Mouse (Mus musculus) ovary, postnatal 10 days (tissue): ENCODE data around the gene Glrx2.
"Not testable (repeated sequence)": the region's sequence is repeated elsewhere in the genome, so short reads cannot be mapped to it uniquely, and the experiment has no call there.

ENCODE experiments used
- DNase-seq: peaks from one replicate; pipeline ENCODE4 v3.0.0; 2022; ENCODE audit warnings: low spot score

Gene Glrx2

DNA sequence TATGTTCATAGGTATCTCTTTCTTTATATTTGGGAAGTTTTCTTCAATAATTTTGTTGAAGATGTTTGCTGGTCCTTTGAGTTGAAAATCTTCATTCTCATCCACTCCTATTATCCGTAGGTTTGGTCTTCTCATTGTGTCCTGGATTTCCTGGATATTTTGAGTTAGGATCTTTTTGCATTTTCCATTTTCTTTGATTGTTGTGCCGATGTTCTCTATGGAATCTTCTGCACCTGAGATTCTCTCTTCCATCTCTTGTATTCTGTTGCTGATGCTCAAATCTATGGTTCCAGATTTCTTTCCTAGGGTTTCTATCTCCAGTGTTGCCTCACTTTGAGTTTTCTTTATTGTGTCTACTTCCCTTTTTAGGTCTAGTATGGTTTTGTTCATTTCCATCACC, at the start of gene Glrx2:
Gene Glrx2, plus strand, starts transcription at position 301 of the 400 bp plus-strand sequence.
- not testable (repeated sequence) for DNase-seq

DNA sequence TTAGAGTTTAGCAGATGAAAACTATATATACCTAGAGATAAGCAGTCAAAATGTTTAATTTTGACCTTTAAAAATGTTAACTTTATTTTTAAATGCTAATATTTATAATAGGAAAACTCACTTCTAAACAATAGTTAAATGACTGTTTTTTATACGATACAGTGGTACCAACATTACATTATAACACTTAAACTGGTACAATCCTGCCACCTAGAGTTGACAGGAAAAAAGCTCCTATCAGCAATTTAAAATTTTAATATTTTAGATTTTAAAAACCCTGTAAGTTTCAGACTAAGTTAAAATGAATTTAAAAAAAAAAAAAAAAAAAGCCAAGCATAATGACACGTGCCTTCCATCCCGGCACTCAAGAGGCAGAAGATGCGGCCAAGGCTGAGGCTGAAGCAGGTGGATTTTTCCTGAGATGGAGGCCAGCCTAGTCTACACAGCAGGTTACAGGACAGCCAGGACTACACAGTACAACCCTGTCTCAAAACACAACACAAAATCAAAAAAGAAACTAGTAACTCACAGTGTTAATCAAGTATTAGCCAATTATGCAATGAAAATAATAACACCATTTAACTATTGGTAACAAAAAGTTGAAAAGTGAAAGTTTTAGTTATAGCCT, 40.3 kb upstream of the Glrx2 start:
- DNase-seq, result no peak

DNA sequence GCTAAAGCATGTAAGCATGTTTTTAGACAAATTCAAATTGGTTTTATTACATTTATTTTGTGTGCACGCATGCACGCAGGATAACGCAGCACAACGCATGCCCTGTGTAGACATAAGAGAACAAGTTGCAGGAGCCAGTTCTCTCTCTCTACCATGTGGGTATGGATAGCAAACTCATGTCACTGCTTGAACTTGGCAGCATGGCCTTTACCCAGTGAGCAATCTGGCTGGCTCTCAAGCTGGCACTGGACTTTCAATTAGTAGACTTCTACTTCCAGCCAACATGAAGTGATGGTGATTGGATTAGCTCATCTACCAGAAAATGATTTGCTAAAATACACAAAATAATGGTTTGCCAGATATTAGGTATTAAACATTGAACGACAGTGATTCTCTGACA, 35.0 kb upstream of the Glrx2 start:
- no peak for DNase-seq

DNA sequence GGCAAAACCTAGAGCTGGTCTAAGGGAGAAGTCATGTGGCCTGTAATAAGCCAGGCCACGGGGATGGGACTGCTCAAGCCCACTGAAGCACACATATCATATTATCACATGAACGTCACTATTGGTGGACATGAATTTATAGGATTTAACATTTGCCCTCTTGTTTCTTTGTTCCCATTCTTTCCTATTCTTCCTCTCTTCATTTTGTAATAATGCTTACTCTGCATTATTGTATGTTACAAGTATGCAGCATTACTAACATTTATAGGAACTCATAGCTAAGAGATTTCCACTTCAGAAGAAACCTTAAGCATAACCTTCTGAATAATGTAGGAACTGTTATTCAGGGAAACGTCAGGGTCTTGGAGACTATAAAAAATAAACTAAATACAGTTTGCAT, 31.3 kb upstream of the Glrx2 start:
- no peak for DNase-seq

DNA sequence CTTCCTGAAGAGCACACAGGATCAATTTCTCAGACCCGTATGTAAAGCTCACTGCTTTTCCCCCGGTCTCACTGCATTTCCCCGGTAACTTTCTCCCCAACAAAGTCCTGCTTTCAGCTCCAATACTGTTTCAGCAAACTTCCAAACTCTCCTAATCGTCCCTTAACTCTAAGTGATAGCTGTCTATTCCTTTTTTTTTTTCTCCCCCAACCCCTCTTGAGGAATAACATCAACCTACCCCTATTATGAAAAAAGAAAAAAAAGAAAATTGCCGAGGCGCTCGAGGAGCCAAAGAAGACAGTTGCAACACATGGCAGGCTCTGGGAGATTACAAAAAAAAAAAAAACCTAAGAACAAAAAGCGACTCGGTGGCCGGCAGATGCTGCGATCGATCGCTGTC, 14.4 kb upstream of the Glrx2 start:
- no peak for DNase-seq

DNA sequence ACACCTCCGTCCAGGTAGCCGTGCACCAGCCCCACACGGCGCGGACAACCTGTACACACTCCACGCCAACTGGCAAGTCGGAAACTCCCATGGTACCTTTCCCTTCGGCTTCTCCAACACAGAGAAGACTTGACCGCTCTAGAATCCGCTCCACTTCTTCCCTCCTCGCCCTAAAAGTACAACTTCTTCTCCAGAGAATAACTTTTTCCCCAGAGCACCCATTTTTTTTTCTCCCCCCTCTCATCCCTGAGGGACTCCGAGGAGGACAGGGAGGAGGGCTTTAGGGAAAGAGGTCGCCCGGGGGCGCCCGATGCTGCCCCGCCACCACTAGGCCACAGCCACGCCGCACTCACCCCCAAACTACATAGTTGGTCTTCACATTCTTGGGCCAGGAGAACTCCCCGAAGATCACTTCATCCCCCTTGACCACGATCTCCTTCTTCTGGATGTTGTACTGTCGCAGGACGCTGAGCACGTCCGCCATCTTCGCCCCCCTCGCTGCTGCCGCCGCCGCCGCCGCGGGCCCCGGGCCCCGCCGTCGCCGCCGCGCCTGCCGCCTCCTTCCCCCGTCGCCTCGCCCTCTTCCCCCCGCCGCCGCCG, 13.9 kb upstream of the Glrx2 start:
- DNase-seq, result peak; percentile 41

DNA sequence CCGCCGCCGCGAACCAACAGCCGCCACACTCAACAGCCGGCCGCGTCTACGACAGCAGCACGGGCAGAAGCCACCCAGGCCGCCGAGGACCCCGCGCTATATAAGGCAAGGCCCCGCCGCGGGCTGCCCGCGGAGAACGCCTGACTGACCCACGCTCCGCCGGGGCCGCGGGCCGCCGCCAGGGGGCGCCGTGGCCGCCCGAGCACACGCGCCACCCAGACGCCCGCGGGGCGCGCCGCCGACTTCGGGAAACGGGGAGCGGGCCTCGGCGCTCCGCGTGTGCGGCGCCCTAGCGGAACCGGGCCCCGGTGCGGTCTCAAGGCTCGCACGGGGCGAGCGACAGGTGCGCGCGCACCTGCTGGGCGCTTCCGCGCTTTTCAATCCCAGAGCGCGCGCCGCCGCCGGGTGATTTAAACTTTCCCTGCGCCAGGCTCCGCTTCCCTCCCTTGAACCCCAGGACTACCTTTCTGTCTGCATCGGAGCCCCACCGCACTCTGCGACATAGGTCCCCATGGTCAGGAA, 13.3 kb upstream of the Glrx2 start, which contains the start of gene Cdc73:
Gene Cdc73, minus strand, starts transcription at position 153 of the 522 bp plus-strand sequence.
- DNase-seq, result peak; percentile 80

DNA sequence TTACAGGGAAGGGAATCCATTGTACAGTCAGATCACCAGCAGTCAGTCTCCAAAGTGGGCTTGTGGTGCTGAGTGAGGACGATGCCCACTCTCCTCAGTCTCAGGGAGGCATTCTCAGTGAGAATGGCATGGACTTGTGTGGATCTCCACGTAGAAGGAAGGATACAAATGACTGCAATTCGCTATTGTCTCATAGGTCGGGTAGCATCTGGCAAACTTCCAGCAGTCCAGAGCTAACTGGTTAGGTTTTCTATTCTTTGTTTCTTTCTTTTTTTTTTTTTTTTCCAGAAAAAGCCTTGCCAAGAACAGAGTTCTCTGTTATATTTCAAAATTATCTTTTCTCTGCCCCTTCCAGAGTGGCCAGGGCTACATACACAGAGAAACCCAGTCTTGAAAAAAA, 9.1 kb upstream of the Glrx2 start:
- DNase-seq, result no peak

DNA sequence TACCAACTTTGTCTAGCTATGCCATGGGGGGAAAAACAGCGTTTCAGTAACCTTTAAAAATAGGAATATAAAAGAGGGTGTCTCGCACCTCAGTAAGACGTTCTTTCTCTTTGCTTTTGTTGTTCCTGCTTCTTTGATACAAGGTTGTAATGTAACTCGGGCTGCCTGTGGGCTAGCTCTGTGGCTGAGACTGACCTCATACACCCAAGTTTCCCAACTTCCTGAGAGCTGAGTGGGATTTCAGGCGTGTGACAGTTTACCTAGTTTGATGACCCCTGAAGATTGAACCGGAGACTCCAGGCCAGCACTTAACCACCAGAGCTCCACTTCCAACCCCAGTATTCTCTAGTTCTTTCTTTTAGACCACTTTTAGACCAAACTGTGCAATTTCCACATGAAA, 7.8 kb upstream of the Glrx2 start:
- no peak for DNase-seq

DNA sequence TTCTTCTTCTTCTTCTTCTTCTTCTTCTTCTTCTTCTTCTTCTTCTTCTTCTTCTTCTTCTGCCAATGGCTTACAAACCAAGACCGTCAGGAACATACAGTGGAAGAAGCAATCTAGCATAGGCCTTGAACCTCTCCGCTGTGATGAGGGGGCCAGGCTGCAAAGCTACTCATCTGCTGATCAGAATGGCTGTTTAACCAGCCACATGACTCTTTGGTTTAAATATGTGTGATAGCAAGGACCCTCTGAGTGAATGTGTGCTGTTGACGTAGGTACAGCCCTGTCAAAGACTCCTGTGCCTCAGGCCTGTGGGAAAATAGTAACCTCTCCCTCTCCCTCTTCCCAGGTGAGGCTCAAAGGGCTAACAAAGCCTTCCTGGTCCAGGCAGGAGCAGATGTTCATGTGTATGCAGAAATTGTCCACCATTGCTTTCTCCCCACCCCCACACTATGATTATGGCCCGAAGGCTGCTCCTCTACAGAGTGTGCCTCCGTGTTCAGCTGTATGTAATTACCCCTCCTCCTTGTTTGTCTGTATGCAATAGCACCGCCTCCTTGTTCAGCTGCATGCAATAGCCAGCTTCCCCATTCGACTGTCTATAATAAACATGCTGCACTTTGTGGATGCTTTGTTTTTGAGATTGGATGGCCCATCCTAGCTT, 6.0 kb upstream of the Glrx2 start:
- DNase-seq, result no peak

DNA sequence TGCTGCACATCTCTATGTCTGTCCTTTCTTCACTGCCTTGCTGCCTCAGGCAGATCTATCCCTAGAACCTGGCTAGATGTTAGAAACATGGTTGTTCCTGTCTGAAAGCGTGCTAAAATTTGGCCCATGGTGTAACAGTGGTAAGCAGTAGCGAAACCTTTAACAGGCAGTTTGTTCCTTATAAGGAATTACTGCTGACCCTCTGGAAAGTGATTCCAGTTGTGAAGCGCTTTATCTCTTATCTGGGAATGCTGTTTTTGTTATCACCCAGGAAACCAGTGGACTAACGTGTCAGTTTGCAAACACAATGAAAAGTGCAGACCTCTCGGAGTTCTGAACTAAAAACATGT, 5.5 kb upstream of the Glrx2 start:
- no peak for DNase-seq

DNA sequence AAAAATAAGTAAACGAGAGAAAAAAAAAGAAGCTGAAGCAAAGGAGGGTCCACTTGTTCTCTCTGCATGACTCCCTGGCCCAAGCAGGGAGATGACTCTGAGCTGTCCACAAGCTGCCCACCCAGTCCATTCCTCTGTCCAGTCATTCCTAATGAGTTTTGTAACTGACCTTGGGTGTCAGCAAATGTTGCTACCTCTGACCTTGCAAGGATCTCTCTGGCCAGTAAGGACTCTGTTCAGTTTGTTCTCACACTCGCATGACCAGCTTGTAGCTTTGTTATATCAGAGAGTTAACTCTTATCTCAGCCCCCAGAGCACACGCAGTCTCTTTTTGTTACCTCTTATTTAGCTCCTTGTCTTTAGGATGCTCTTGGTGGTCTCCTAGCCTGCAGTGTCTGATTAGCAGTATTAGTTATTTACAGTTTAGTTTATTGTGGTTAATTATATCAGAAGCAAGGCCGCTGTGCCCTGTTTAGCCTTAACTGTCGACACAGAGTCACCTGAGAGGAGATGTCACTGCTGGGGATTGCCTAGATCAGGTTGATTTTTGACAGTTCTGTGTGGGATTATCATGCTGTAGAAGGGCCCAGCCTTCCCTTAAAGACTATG, 8.4 kb downstream of the Glrx2 start:
- no peak for DNase-seq

DNA sequence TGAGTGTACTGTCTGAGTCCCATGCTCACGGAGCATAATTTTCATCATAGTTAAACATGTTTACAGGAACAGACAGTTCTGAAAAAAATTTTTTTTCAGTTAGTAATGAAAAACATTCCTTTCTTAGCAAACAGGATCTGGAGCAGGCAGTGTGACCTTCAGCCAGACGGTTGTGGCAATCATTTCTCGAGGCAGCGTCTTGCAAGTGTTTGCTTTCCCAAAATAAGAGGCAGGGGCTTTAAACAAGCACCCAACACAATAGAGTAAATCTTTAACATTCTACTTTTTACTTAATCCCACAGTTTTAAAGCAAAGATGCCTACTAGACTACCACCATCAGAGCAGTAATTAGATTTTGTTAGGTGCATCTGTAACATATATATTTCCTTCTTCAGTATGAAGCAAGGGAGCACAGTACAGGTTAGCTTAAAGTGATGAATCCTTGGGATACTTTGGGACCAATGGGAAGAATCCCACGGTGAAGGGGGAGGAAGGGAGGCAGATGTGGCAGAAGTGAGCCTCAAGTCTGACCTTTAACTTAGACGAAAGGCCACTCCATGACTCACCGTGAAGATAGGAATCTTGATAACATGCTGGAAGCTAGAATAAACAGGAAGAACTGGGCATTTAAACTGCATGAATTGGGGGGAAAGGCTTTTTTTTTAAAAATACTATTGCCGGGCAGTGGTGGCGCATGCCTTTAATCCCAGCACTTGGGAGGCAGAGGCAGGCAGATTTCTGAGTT, 11.7 kb downstream of the Glrx2 start:
- DNase-seq, result no peak

DNA sequence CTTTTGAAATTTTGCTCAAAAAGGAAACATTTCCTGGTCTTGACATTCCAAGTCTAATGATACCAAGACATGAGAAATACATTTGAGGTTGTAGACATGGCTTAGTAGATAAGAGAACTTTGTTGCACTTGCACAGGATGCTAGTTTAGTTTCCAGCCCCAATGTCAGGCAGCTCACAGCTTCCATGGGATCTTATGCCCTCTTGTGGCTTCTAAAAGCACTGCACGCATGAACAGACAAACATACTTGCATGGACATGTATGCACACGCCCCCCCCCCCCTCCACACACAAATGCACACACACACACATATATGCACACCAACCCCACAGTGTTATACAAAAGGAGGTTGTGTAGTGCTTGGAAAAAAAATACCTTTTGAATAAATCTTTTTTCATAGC, 14.8 kb downstream of the Glrx2 start:
- DNase-seq, result no peak

DNA sequence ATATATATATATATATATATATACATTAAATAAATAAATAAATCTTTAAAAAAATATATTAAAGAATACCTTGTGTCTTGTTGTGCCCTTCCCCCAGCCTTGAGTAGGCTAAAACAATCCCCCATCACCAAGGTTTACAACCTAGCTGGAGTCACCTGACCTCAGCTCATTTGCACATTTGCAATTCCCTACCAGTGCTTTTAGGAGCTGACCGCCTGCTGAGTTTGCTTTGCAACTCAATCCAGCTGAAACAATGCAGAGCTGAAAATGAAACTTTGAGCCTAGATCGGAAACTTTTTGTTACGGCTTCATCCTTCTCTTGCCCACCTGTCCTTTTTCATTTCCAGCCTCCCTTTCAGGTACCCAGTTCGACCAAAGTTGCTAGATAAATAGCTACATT, 15.6 kb downstream of the Glrx2 start:
- DNase-seq, result no peak

DNA sequence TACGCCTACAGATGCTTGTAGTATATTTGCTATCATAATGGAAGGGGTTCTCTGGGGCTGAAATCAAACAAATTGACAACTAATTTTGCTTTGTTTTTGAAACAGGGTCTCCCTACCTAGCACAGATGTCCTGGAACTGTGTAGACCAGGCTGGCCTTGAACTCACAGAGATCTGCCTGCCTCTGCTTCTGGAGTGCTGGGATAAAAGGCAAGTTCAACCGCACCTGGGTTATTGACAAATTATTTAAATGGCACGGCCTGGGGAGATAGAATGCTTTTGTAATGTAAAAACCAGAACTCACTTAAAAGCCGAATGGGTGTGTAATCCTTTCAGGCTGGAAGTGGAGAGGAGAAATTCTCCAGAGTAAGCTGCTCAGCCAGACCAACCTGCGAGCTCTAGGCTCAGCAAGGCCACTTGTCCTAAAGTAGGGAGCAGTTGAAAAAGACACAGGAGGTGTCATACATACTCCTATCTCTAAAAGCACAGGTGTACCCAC, 17.8 kb downstream of the Glrx2 start:
- no peak for DNase-seq

DNA sequence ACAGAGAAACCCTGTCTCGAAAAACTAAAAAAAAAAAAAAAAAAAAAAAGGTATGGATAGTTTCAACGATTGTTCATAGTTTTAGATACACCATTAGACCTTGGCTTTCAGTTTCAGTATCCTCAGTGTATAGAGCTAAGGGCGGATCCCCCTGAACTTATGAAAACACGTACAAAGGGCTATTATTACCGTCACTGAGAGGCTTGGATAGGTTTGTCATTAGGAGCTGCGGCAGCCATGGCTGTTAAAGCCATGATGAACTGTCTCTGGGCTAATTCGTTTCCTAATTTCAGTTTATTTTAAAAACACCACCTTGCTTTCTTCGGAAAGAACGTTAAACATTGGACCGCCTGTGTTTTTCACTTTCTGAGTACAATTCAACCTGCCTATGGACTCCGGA, 22.7 kb downstream of the Glrx2 start:
- DNase-seq, result no peak

DNA sequence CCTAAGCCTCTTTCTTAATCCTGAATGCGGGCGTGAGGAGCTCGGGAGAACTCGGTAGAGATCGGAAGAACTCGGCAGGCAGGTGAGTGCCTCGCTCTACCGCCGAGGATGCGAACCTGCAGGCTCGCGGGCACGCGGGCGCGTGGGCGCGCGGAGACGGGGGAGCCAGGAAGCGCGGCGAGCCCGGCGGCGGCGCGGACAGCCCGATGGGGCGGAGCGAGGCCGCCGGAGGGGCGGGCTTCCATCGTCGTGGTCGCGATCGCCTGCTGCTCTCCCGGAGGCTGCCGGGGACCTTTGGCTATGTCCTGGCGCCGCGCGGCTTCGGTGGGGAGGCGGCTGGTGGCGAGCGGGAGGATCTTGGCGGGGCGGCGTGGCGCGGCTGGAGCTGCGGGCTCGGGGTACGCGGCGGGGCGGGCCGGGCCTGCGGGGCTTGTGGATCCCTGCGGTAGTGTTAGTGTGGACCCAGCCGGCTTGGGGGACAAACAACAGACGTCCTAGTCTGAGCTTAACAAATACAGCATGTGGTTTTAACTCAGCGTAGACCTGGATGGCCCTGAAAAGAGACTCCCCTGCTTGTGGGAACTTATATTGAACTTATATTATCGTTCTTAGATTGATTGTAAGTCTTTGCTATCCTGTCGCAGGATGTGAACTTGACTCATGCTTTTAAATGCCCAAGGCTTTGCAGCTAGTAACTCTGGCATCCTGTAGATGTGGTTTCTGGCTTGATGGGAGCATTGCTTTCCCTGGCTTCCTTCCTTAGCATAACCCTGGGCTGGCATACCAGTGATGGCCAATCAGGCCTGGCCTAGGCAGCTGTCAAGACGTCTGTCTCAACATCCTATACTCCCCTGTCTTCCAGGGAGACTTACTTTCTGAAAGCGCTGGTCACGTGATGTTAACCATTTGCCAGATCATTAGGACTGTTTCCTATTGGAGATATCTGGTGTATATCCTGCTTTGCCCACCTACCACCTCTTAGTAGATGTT, 23.5 kb downstream of the Glrx2 start:
- peak; percentile 61 for DNase-seq

DNA sequence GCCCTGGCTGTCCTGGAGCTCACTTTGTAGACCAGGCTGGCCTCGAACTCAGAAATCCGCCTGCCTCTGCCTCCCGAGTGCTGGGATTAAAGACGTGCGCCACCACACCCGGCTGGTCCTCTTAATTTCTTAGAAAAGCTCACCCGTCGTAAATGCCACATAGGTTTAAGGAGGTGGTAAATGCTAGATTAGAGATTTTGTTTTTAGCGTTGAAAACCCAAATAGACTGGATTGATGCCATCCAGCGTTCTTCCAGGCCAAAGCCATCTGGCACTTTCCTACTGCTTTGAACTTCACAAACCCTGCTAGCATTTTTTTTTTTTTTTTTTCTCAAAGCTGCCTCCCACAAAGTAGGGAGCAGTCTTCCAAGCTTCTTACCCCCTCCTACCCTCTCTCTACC, 24.4 kb downstream of the Glrx2 start:
- no peak for DNase-seq

DNA sequence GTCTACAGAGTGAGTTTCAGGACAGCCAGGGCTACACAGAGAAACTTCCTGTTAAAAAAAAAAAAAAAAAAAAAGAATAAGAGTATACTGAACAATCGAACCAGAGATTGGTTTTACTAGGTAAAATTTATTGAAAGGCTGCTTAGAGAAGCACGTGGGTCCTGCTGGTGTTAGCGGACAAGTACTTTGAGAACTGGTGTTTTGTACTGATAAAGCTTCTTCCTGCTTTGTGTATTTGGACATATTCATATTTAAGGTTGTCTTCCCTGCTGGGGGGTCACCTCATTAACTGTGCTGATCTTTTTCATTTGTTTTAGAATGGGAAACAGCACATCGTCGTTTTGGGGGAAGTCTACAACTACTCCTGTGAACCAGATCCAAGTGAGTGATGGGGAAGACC, 25.2 kb downstream of the Glrx2 start:
- DNase-seq, result no peak

DNA sequence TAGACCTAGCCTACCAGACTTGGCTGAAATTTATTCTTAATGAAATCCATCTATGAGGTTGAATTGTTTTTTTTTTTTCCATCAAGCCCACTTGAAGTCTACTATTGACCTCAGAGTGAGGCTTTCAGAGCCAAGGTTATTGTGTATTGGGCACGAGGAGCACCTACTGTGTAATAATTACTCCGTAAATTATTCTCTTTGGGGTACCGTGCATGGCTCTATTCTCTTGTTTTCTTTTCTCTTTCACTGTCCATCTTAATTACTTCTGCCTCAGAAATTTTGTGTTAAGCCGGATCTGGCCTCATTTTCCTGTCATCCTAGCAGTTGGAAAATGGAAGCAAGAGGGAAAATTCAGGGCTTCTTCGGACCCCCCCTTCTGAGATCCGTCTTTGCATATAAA, 26.0 kb downstream of the Glrx2 start:
- no peak for DNase-seq
